Mouse (Mus musculus) kidney, postnatal 10 days (tissue): ENCODE measurements around the gene Ddx24.
A peak's percentile ranks its signal among the peaks of the same experiment; 100 is the strongest.

Source experiments
- DNase-seq: peaks from one replicate; pipeline ENCODE4 v3.0.0; 2021; ENCODE audit warnings: mixed read lengths

The Ddx24 gene

DNA sequence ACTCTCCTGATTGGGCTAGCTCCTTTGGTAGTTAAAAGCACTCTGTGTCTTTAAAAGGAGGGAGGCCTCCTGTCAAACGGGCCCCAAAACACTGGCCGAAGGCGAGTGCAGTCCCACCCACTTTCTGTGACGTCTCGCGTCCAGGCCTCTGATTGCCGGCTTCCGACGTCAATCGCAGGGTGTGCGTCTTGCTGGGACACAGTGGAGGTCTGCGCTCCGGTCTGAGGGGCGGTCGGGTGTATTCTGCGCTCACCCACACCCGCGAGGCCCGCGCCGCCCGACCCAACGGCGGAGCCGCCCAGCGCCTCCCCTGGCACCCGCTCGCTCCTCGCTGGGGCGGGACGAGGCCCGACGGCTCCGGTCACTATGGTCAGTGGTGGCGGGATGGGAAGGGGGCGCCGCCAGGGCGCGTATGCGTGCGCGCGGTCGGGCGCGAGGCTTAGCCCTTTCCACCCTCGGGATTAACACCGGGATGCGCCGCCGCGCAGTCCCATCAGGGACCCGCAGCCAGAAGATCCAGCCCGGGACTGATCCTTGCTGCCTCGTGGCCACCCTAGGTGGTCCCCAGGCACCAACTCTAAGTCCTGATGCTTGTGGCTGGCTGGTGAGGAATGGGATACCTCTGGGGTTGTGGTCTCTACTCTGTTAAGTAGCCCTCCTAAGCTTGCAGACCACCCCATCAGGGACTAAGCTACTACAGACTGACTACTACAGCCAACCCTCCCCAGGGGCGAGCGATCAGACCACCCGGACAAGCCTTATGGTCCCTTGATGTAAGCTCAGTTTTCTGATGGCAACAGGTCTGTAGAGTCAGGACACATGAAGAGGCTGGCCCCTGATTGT lies 36.9 kb downstream of the Ddx24 start, which contains the start of gene Otub2:
Otub2 (plus strand) TSS at position 178 of the 843 bp plus-strand sequence.
- peak; percentile 98 for DNase-seq

DNA sequence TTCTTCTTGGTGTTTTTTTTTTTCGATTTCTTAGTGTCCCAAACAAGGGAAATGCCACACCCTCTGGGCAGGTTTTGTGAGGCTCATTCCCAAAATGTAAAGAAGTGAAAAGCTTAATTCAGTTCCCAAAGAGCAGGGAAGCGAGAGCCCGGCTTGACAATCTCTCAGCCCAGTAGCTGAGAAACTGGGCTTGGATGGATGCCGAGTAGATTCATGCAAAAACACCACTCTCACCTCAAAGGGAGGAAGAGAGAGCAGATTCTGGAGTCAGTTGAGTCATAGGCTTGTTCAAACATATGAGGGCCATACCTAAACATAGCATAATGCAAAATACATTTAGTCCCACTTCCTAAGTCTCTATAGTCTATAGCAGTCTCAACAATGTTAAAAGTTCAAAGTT lies 45.4 kb downstream of the Ddx24 start:
- no peak for DNase-seq

DNA sequence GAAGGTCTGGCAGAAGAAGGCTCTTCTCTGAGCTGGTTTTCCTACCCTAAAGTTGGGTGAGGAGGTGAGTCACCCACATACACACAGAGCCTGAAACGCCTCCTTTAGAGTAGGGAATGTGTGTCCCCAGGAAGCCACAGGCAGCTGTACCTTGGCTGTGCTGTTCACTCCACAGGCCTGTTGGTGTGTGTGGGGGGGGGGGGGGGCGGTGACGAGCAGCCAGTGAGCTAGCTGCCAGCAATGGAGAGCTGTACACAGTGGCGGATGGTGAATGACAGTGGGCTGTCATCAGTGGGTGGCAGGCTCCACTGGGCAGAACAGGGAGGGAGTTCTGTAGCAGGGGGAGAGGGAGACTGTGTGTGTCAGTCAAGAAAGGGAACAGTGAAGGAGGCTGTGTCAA lies 48.9 kb downstream of the Ddx24 start:
- no peak for DNase-seq

DNA sequence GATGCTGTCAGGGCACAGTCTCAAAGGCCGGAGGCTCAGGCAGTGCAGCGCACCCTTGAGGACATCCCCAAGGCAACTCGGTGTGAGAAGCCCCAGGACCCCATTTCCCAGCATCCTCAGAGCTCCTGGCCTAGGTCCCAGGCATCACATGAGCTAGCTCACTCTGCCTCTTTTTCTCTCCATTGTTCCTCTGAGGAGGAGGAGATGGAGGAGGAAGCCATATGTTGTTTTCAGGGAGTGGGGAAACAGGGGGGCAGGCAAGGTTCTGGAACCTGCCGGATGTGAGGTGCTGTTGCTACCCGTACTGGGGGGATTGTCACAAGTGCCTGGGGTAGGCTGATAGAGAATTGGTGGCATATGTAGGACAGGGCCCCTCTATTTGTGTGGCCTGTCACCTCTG lies 49.5 kb downstream of the Ddx24 start:
- DNase-seq = no peak

DNA sequence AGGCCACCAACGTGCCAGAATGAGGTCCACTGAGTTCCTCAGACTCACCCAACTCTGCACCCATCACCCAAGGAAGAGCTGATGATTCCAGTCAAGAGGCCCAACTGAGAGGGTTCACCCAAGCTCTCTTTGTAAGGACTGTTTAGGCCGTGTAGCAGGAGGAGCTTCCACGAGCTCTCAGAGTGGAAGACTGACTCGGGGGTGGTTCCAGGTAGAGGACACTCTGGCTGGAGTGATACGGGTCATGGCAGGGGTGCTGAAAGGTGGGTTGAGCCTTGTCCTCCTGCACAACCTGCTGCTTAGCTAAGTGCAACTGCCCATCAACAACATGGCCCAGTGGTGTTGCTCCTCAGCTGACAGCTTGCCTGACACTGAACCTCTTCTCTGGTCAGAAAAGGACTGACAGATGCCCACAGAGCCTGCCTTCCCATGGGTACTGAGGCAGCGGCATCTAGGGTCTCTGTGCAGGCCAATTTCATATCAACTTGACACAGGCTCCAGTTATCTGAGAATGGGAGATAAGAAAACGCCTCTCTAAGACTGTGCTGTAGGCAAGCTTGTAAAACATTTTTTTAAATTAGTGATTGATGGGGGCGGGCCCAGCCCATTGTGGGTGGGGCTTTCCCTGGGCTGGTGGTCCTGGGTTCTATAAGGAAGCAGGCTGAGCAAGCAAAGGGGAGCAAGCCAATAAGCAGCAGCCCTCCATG lies 51.9 kb downstream of the Ddx24 start:
- DNase-seq = no peak

DNA sequence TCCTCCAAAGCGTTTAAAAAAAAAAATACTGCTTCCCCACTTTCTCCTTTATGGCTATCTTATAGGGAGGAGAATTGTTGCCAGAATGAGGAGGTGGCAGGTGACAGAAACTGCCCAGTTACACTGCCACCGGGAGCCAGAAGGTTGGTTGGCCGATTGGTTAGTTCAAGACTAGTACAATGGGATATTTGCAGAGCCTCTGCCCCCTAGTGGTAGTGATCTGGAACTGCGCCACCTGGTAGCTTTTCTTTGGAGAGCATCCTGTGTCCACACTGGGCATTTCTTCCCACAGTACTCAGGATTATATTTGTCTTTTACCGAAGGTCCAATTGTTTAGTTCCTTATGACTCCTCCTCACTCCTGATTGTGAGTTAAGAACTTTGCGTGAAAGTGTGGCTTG lies 53.9 kb downstream of the Ddx24 start:
- DNase-seq = peak; percentile 65

DNA sequence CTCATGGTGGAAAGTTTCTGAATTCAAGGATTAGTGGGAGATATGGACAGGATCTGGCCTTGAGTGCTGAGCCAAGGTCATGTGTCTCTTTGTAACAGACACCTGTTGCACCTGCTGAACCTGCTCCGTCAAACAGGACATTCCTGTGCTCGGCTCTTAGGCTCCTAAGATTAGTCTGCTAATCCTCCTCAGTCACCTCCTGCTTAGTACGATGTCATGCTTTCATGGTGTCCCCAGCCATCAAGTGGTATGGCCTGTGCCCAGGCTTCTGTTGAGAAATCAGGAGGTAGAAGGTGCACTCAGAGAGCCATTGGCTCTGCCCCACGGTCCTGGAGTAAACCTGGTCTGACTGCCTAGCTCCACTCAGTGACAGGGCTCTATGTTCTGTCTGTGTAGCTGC lies 54.8 kb downstream of the Ddx24 start:
- no peak for DNase-seq

DNA sequence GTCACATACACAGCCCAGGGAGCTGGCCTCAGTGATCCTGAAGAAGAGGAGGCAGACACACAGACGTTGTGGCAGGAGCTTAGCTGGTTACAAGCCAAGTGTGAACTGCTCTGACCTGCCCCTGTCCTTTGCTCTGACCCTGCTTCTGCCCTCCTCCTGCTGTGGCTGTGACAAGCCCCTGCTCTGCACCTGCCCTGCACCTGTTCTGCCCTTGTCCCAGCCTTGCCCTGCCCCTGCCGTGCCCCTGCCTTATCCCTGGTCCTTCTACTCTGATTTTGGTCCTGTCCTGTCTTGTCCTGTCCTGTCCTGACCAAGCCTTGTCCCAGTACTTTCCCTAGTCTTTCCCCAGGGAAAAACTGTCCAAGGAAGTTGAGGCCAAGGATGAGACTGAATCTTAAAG lies 56.9 kb downstream of the Ddx24 start:
- DNase-seq = no peak

DNA sequence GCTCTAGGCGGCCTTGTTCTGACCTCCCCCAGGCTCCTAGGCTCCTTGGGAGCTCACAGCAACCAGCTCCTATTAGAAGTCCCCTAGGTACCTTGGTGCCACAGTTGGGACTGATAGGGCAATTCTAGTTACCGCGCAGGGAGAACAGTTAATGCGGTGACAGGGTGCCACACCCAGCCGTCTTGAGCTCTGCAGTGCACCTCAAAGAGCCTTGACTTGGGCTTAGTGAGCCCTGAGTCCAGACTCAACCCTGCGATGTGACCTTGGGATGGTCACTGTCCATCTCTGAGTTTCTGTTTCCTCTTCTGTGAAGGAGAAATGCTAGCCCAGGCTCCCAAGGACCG lies 57.3 kb downstream of the Ddx24 start:
- no peak for DNase-seq

DNA sequence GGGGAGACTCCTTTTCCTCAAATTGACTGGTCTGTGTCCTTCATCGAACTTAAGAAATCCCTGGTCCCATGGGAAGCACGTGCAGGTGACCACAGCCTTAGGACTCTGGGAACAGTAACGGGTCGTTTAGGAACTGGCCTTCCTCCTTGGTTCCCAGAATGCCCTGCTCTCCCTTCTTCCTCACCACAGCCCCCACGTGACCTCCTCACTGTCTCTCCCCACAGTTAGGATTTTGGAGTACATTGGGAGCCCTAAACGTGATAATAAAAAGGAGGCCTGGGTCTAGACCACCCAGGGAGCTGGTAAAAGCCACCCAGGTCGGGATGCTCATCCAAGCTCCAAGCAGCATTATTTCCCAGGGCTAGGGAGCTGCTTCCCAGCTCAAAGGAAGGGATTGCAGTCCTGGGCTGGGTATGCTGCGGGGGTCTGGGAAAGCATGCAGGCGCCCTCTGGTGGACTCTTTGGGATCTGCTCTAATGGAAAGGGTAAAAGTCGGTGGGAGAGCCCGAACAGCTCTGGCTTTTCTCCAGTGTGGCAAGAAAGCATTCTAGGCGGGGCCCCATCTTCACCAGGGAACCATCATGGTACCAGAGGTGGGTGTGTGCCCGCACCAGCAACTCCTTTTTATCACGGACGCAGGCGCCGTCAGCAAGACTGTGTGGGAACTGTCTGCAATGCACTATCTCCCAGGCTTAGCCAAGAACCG lies 57.9 kb downstream of the Ddx24 start:
- DNase-seq = peak; percentile 88

DNA sequence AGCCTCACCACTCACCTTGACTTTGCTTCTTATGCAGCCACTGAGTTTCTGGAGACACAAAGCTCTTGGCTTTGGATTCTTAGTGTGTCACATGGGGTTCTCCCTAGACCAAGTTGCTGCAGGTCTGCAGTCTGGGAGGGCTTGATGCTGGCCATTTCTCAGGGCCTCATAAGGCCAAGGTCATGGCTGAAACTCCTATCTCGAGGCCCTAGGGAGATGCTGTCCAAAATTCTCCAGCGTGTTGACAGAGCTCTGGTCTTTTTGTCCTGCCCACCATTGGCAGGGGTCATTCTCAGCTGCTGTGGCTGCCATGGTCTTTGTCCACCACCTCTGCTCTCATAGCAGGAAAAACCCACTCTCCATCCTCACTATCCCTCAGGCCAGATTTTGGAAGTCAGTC lies 58.5 kb downstream of the Ddx24 start:
- no peak for DNase-seq

DNA sequence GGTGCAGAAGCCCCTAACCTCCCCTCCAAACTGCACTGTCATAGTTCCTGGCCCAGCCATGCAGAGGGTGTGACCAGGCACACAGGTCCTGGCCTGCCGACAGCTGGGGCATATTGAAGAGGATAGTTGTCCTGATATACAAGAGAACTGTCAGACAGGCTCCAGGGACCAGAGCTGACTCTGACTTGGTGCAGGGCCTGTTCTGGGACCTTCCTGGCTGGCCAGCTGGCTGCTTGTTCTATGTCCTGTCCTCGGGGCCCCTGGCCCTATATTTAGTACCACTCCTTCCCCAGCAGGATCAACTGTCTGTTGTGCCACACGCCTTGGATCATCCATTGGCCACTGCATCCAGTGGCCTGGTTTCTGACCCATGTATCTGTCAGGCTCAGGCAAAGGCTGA lies 63.3 kb downstream of the Ddx24 start:
- no peak for DNase-seq

DNA sequence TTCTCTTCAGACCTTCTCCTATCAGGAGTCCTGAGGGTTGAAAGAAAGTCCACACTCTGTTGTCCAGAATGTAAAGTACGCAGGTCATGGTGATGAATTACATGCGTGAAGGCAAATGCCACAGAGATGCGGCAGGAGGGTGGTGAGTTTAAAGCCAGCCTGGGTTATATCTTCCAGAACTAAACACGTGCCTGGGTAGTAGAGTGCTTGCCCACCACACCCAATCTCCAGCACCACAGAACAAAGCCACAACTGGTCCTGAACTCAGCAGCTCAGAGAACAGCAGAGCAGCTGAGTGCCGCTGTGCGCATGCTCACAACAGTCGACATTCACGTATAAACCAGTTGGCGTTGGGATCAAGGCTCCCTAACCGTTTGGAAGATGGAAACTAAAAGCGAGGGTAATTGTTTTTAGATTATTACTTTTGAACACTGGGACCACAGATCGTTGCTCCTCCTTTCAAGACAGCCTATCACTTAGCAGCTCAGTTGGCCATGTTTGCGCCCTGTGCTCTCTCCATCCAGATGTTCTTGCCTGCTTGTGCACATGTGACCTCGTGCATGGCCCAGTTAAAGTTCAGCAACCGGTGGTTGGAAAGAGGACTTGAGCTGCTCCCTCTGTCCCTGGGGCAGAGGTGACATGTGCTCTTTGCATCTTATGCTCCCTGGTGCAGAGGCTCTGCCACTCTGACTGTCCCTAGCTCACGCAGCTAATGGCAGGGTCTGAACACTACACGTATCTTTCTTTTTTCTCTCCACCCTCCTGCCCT lies 63.9 kb downstream of the Ddx24 start:
- no peak for DNase-seq

DNA sequence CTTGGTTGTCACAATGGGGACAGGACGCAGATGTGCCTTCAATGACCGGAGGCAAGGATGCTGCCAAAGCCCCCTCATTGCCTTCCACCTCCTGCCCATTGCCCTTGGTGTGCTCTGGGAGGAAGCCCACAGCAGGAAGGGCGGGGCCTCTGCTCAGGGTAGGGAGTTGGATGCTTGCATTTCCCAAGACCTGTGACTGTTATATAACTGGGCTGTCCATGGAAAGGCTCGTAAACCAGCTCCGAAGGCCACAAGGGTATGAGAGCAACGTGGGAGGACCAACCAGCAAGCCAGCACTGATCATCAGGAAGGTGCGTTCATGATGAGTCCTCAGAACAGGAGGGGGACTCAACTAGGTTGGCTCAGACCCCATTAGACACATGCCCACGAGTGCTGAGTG lies 64.8 kb downstream of the Ddx24 start:
- DNase-seq = no peak

DNA sequence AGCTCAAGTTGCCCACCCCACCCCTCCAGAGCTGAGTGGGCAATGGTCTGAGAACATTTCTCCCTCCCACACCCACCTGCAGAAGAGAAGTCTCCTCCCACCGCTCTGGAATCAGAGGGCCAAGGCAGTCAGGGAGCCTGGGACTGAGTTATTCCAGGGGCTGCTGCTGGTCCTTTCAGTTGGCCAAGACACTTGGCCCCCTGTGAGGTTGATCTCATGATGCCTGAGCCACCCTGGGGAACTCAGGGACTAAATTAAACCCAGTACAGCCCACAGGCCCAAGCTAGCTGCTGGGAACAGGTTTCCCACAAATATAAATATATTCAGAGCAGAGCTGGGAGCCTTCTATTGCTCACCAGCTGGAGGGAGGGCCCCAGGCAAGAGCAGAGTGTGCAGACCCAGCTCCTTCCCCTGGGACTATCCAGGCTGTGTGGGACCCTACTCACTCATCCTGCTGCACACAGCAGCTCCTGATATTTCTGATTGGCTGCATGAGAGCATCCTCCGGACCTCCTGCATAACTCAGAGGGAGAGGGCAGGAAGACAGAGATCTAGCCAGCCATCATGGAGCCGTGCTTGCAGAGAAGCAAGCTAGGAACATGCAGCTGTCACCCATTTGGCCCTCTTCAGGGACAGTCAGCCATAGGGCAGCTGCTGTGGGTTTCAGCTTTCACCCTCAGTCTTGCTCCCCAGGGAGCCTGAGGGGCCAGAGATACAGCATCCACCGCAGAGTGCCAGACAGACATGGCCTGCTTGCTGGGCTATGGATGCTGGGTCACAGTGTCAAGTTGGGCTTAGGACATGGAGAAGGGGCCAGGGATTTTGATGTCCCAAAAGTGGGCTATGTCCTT lies 66.5 kb downstream of the Ddx24 start:
- DNase-seq = no peak

DNA sequence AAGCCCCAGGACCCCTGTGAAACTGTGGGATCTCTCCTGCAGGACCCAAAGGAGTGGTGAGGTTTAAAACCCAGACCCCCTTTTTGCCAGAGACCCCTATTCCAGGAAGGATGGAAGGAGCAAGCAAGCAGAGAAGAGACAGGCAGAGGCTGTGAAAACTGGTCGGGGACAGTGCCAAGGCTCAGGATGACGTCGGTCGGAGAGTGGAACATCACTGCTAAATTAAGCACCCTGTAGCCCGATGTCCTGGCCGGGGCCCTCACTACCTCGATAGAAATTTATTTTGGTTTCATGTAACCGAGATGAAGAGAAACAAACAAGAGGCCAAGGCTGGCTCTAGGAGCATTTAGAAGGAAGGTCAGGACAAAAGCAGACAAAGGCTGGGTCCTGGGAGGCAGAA lies 67.4 kb downstream of the Ddx24 start:
- no peak for DNase-seq
